Mouse (Mus musculus): ENCODE data around the gene Tspyl1. TPM values are rescaled to one million over a fixed set of nuclear protein-coding genes. Genes with fewer than 3 reads are reported as not detected.

The Tspyl1 gene
- 22.5 and 24.5 TPM in 2 replicates for polyA plus RNA-seq (2015; fragmentation: Nextera tagmentation; extraction: Ambion mirVana)

DNA sequence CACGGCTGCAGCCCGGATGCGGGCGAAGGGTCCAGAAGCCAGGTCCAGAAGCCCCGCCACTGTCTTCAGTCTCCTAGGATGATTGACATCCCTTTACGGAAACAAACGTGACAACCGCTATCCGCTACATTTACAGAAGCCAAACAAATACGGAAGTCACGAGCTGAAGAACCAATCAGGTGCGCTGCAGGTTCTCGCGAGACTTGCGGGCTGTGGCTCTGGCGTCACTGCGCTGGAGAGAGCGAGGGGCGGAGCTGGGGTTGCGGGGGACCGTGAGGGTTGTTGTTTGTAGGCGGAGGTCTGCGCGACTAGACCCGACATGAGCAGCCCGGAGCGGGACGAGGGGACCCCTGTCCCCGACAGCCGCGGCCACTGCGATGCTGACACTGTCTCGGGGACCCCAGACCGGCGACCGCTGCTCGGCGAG lies at the start of gene Tspyl1:
Tspyl1 (plus strand) TSS at position 229 of the 427 bp plus-strand sequence.
- Histone ChIP-seq H3K9me3 (replicated peaks; ENCODE audit: control insufficient read depth, low read length) (no peaks in the 10 kb centered on the region), H3K9ac (ENCODE audit: low read depth, low read length) (peak within 1 kb of the TSS; percentile 99), H3K4me3 (ENCODE audit: low read depth, low read length) (peak within 1 kb of the TSS; percentile 97), H3K27me3 (ENCODE audit: control insufficient read depth, insufficient read depth, low read depth, low read length) (no peaks in the 10 kb centered on the region), H3K27ac (ENCODE audit: low read length) (peak within 1 kb of the TSS; percentile 88), H3K4me1 (ENCODE audit: control insufficient read depth, low read depth, low read length) (peaks cover 13% of the 10 kb centered on the region), H3K4me2 (ENCODE audit: low read depth, low read length) (peak within 1 kb of the TSS; percentile 73), H3K36me3 (ENCODE audit: control insufficient read depth, insufficient read depth) (no peaks in the 10 kb centered on the region)
- ATAC-seq (ENCODE audit: low read depth) = peak; percentile 98
- under 1% methylated on average over 38 of the region's 38 CpGs for WGBS (ENCODE audit: insufficient replicate concordance)

DNA sequence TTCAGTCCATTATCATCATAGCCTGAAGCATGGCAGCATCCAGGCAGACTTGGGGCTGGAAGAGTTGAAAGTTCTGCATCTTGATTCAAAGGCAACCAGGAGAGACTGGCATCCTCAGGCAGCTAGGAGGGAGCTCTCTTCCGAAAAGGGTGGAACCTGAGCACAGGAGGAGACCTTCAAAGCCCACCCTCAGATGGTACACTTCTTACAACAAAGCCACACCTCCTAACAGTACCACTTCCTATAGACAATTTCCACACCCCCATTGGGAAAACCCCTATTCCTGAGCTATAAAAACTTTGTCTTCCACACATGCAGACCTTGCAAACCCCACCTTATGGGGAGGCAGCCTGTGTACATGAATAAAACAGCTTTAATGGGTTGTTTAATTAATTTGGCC lies 48.6 kb upstream of the Tspyl1 start:
- H3K9me3 ChIP-seq (replicated peaks; ENCODE audit: control insufficient read depth, low read length) = no peaks in the 10 kb centered on the region
- H3K27ac ChIP-seq (ENCODE audit: low read length) = no peak overlapping the region
- no peaks in the 10 kb centered on the region for H3K27me3 ChIP-seq (ENCODE audit: control insufficient read depth, insufficient read depth, low read depth, low read length)
- 50% methylated on average over 1 of the region's 1 CpGs for WGBS (ENCODE audit: insufficient replicate concordance)
- no peak overlapping the region for H3K4me3 ChIP-seq (ENCODE audit: low read depth, low read length)
- H3K9ac ChIP-seq (ENCODE audit: low read depth, low read length) = no peak overlapping the region
- H3K36me3 ChIP-seq (ENCODE audit: control insufficient read depth, insufficient read depth) = no peaks in the 10 kb centered on the region
- H3K4me1 ChIP-seq (ENCODE audit: control insufficient read depth, low read depth, low read length) = peaks cover 6% of the 10 kb centered on the region
- H3K4me2 ChIP-seq (ENCODE audit: low read depth, low read length) = no peak overlapping the region
- ATAC-seq (ENCODE audit: low read depth) = no peak

DNA sequence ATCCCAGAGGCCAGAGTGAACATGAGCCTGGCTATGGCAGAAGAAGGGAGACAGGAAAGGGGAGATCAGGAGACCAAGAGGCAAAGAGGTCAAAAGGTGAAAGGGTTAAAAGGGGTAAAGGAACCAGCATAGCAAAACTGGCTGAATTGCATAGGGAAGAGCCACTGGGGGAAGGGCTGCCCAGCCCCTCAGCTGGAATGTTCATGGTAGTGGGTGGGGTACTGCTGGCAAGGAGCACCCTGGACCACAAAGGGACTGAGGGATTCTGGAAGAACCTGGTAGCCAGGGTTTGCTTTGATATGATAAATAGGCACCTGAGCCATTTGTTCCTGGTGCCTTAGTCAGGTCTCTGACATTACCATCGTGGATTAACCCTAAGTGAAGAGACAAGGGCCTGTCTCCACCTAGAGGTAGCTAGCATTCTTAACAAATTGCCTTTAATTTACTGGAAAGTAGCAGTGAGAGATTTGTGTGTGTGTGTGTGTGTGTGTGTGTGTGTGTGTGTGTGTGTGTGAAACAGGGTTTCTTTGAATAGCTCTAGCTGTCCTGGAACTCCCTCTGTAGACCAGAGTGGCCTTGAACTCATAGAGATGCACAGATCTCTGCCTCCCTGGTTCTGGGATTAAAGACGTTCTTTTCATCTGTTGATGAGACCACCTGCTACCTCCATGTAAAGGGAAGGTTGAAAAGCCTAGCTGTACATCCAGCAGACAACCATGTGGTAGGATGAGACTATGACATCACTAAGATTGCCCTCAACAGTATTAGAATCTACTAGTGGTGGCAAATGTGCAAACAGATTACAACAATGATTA lies 47.9 kb upstream of the Tspyl1 start:
- Histone ChIP-seq H3K4me1 (ENCODE audit: control insufficient read depth, low read depth, low read length) (peaks cover 10% of the 10 kb centered on the region), H3K27me3 (ENCODE audit: control insufficient read depth, insufficient read depth, low read depth, low read length) (no peaks in the 10 kb centered on the region), H3K36me3 (ENCODE audit: control insufficient read depth, insufficient read depth) (no peaks in the 10 kb centered on the region), H3K9me3 (replicated peaks; ENCODE audit: control insufficient read depth, low read length) (no peaks in the 10 kb centered on the region), H3K27ac (ENCODE audit: low read length) (no peak overlapping the region), H3K4me3 (ENCODE audit: low read depth, low read length) (no peak overlapping the region), H3K9ac (ENCODE audit: low read depth, low read length) (no peak overlapping the region), H3K4me2 (ENCODE audit: low read depth, low read length) (no peak overlapping the region)
- ATAC-seq (ENCODE audit: low read depth) = no peak
- 26% methylated on average over 2 of the region's 2 CpGs for WGBS (ENCODE audit: insufficient replicate concordance)

DNA sequence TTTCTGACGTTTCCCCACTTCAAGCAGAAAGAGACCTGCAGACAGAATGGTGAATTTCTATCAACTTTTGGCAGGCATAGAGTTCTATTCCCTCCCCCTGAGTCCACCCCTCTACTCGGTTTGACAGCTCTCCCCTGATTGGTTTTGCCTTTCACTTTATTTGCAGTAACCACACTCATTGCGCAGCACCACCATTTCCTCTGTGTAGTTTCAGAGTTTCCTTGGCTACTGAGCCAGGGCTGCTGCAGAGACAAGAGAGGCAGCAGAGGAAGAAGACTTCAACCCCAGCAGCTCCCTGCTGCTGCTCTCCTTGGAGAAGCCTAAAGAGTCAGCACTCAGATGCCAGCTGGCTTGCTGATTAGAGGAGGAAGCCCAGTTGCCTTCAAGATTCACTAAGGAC lies 46.6 kb upstream of the Tspyl1 start:
- H3K27ac ChIP-seq (ENCODE audit: low read length) = no peak overlapping the region

DNA sequence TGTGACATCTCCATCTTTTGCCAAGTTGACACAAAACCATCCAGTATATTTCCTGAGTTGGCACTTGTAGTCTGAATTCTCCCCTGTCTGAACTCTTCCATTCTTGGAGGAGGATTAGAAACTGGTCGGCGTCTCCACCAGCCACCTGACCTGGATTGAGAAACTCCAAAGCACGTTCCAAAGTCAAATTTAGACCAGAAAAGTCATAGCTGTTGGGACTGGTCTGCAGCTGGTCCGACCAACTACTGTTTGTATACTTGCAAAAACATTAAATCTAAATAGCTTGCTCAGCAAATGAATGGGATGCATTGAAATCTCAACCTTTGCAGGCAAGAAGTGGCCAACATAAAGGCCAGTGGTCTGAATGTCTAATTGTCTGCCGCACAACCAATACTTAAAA lies 45.4 kb upstream of the Tspyl1 start:
- no peaks in the 10 kb centered on the region for H3K9me3 ChIP-seq (replicated peaks; ENCODE audit: control insufficient read depth, low read length)
- no peak overlapping the region for H3K4me2 ChIP-seq (ENCODE audit: low read depth, low read length)
- ATAC-seq (ENCODE audit: low read depth) = no peak
- no peaks in the 10 kb centered on the region for H3K36me3 ChIP-seq (ENCODE audit: control insufficient read depth, insufficient read depth)
- no peak overlapping the region for H3K27ac ChIP-seq (ENCODE audit: low read length)
- H3K27me3 ChIP-seq (ENCODE audit: control insufficient read depth, insufficient read depth, low read depth, low read length) = no peaks in the 10 kb centered on the region
- no peak overlapping the region for H3K4me3 ChIP-seq (ENCODE audit: low read depth, low read length)
- no peak overlapping the region for H3K9ac ChIP-seq (ENCODE audit: low read depth, low read length)
- 74% methylated on average over 5 of the region's 5 CpGs for WGBS (ENCODE audit: insufficient replicate concordance)
- H3K4me1 ChIP-seq (ENCODE audit: control insufficient read depth, low read depth, low read length) = peaks cover 10% of the 10 kb centered on the region

More for the DNA sequence above, 46.6 kb upstream of the Tspyl1 start:
- WGBS (ENCODE audit: insufficient replicate concordance) = 5% methylated on average over 3 of the region's 3 CpGs
- no peak for ATAC-seq (ENCODE audit: low read depth)
- Histone ChIP-seq H3K9ac (ENCODE audit: low read depth, low read length) (no peak overlapping the region), H3K36me3 (ENCODE audit: control insufficient read depth, insufficient read depth) (no peaks in the 10 kb centered on the region), H3K4me2 (ENCODE audit: low read depth, low read length) (no peak overlapping the region), H3K4me1 (ENCODE audit: control insufficient read depth, low read depth, low read length) (peaks cover 10% of the 10 kb centered on the region), H3K27me3 (ENCODE audit: control insufficient read depth, insufficient read depth, low read depth, low read length) (no peaks in the 10 kb centered on the region), H3K9me3 (replicated peaks; ENCODE audit: control insufficient read depth, low read length) (no peaks in the 10 kb centered on the region), H3K4me3 (ENCODE audit: low read depth, low read length) (no peak overlapping the region)

DNA sequence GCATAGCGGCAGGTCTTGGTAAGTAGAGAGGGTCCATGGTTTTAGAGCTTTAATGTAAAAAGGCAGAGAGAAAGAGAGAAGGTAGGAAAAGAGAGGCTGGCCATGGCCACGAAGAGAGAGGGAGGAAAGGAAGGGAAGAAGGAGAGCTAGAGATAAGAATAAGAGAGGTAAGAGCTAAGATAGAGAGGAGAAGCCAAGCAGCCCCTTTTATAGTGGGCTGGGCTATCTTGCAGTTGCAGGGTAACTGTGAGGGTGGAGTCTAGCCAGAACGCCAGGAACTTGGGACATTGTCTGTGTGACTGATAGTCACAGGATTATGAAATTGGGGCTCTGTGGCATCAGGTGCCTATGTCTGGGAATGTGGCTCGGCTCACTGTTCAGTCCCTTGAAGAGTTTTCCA lies 43.5 kb upstream of the Tspyl1 start:
- peak overlapping the region; percentile 24; the same call in 1 of the 2 replicates for H3K4me2 ChIP-seq (ENCODE audit: low read depth, low read length)
- no peak overlapping the region for H3K27ac ChIP-seq (ENCODE audit: low read length)
- no peaks in the 10 kb centered on the region for H3K27me3 ChIP-seq (ENCODE audit: control insufficient read depth, insufficient read depth, low read depth, low read length)
- WGBS (ENCODE audit: insufficient replicate concordance) = 35% methylated on average over 4 of the region's 4 CpGs
- H3K9me3 ChIP-seq (replicated peaks; ENCODE audit: control insufficient read depth, low read length) = no peaks in the 10 kb centered on the region
- no peak overlapping the region for H3K4me3 ChIP-seq (ENCODE audit: low read depth, low read length)
- peak; percentile 88 for ATAC-seq (ENCODE audit: low read depth)
- H3K36me3 ChIP-seq (ENCODE audit: control insufficient read depth, insufficient read depth) = no peaks in the 10 kb centered on the region
- peaks cover 10% of the 10 kb centered on the region for H3K4me1 ChIP-seq (ENCODE audit: control insufficient read depth, low read depth, low read length)
- H3K9ac ChIP-seq (ENCODE audit: low read depth, low read length) = no peak overlapping the region

DNA sequence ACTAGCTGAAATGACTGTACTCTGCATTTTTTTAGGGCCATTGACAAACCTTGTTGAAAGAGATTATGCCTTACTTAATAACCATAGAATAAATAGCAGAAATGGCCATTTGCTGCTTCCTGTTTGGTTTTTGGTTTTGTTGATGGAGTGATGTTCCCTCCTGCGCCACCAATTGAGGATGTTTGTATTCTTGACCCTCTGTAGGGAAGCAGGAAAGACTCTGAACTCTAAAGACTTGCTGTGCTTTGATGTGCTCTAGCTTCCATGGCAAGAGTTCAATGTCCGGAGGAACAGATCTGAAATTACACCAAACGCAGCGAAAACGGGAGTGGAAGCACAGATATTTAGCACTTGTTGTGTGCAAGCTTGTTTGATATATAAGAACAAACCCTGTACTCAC lies 37.2 kb upstream of the Tspyl1 start:
- ATAC-seq (ENCODE audit: low read depth) = no peak
- no peaks in the 10 kb centered on the region for H3K27me3 ChIP-seq (ENCODE audit: control insufficient read depth, insufficient read depth, low read depth, low read length)
- H3K9me3 ChIP-seq (replicated peaks; ENCODE audit: control insufficient read depth, low read length) = no peaks in the 10 kb centered on the region
- WGBS (ENCODE audit: insufficient replicate concordance) = 52% methylated on average over 5 of the region's 5 CpGs
- H3K4me1 ChIP-seq (ENCODE audit: control insufficient read depth, low read depth, low read length) = no peaks in the 10 kb centered on the region
- no peak overlapping the region for H3K27ac ChIP-seq (ENCODE audit: low read length)
- no peak overlapping the region for H3K4me2 ChIP-seq (ENCODE audit: low read depth, low read length)
- no peak overlapping the region for H3K4me3 ChIP-seq (ENCODE audit: low read depth, low read length)
- H3K36me3 ChIP-seq (ENCODE audit: control insufficient read depth, insufficient read depth) = no peaks in the 10 kb centered on the region
- H3K9ac ChIP-seq (ENCODE audit: low read depth, low read length) = no peak overlapping the region

DNA sequence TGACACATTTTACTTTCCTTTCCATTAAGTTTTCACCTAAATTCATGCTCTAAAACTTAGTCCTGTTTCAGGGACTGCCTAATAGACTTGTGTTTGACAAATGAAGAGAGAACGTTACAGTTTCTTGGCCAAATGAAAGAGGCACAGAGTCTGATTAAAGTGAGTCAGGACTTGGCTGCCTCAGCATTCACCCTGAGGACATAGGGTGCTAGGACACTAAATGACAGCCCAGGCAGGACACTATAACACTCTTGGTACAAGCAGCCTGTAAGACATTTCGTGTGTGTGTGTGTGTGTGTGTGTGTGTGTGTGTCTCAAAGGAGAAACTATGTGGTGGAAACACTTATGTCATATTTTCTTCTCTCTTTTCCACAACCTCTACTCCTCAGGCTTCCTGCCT lies 35.9 kb upstream of the Tspyl1 start:
- no peak overlapping the region for H3K4me2 ChIP-seq (ENCODE audit: low read depth, low read length)
- no peaks in the 10 kb centered on the region for H3K36me3 ChIP-seq (ENCODE audit: control insufficient read depth, insufficient read depth)
- H3K4me1 ChIP-seq (ENCODE audit: control insufficient read depth, low read depth, low read length) = no peaks in the 10 kb centered on the region
- no peak overlapping the region for H3K4me3 ChIP-seq (ENCODE audit: low read depth, low read length)
- no peaks in the 10 kb centered on the region for H3K27me3 ChIP-seq (ENCODE audit: control insufficient read depth, insufficient read depth, low read depth, low read length)
- no peak overlapping the region for H3K9ac ChIP-seq (ENCODE audit: low read depth, low read length)
- no peak overlapping the region for H3K27ac ChIP-seq (ENCODE audit: low read length)
- no peaks in the 10 kb centered on the region for H3K9me3 ChIP-seq (replicated peaks; ENCODE audit: control insufficient read depth, low read length)
- 46% methylated on average over 2 of the region's 2 CpGs for WGBS (ENCODE audit: insufficient replicate concordance)
- ATAC-seq (ENCODE audit: low read depth) = no peak

DNA sequence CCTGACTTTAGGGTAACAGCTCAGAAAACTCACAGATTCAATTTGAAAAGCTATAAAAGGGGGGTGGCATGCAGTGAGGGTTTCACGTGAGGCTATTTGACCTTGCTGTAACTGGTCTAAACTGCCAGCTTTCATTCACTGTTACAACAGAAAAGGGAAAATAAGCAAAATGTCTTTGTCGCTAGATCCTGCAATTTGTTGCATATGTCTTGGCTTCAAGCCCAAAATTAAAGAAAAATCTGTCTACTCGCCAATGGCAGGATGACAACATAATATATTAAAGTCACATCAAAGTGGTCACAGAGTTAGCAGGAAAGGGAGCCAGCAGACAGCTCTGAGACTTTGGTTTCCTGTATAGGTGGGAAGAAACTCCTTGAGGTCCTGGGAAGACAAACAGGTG lies 34.2 kb upstream of the Tspyl1 start:
- Histone ChIP-seq H3K4me2 (ENCODE audit: low read depth, low read length) (no peak overlapping the region), H3K4me1 (ENCODE audit: control insufficient read depth, low read depth, low read length) (no peaks in the 10 kb centered on the region), H3K9ac (ENCODE audit: low read depth, low read length) (no peak overlapping the region), H3K36me3 (ENCODE audit: control insufficient read depth, insufficient read depth) (no peaks in the 10 kb centered on the region), H3K27me3 (ENCODE audit: control insufficient read depth, insufficient read depth, low read depth, low read length) (no peaks in the 10 kb centered on the region), H3K27ac (ENCODE audit: low read length) (no peak overlapping the region), H3K4me3 (ENCODE audit: low read depth, low read length) (no peak overlapping the region), H3K9me3 (replicated peaks; ENCODE audit: control insufficient read depth, low read length) (no peaks in the 10 kb centered on the region)
- ATAC-seq (ENCODE audit: low read depth) = no peak
- WGBS (ENCODE audit: insufficient replicate concordance) = 45% methylated on average over 3 of the region's 3 CpGs
